Mouse (Mus musculus): ENCODE results near the gene Dnaaf2. TPM values are rescaled to one million over a fixed set of nuclear protein-coding genes. Genes with fewer than 3 reads are reported as not detected.
"Not testable (repeated sequence)": the region's sequence is repeated elsewhere in the genome, so short reads cannot be mapped to it uniquely, and the experiment has no call there.

Gene Dnaaf2
- polyA plus RNA-seq, 1 experiment, result not detected

DNA sequence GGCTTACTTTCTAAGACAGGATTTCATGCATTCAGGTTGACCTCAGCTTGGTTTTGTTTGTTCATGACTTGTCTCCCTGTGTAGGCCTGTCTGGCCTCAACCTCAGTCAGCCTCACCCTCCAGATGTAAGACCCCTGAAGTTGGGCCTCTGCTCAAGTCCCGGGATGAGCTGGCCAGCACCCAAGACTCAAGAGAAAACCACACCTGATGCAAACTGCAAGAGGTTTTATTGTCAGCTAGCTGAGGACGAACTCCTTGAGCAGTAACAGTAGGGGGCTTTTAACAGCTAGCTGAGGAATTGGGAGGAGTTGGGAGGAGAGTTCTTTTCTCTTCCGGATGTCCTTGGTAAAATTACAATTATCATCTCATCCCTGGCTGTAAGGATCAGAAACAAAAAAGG, 20.7 kb downstream of the Dnaaf2 start:
- Histone ChIP-seq H3K4me3 (ENCODE audit: insufficient read depth, low read depth, low read length) (no peak overlapping the region), H3K27ac (ENCODE audit: insufficient read depth, low read depth, low read length) (no peak overlapping the region), H3K4me1 (ENCODE audit: control insufficient read depth, insufficient read depth, low read length) (no peaks in the 10 kb centered on the region)
- no peak for TF ChIP-seq CTCF (IDR thresholded peaks at IDR 0.05; ENCODE audit: insufficient read depth, low read depth, low read length)
- no peak for TF ChIP-seq POLR2A (IDR thresholded peaks at IDR 0.05; ENCODE audit: insufficient read depth, low read depth, low read length)
- WGBS, result 31% methylated on average over 3 of the region's 3 CpGs

- H3K4me1 ChIP-seq (ENCODE audit: control insufficient read depth, insufficient read depth, low read length), result no peaks in the 10 kb centered on the region
- no peak for TF ChIP-seq POLR2A (IDR thresholded peaks at IDR 0.05; ENCODE audit: insufficient read depth, low read depth, low read length)
- TF ChIP-seq CTCF (IDR thresholded peaks at IDR 0.05; ENCODE audit: insufficient read depth, low read depth, low read length), result no peak
- H3K27ac ChIP-seq (ENCODE audit: insufficient read depth, low read depth, low read length), result no peak overlapping the region
- H3K4me3 ChIP-seq (ENCODE audit: insufficient read depth, low read depth, low read length), result no peak overlapping the region
- WGBS, result 94% methylated on average over 3 of the region's 3 CpGs
Observed at GRCm38 (mm10) chr12:69175975-69176374, 22.3 kb downstream of the Dnaaf2 start.

DNA sequence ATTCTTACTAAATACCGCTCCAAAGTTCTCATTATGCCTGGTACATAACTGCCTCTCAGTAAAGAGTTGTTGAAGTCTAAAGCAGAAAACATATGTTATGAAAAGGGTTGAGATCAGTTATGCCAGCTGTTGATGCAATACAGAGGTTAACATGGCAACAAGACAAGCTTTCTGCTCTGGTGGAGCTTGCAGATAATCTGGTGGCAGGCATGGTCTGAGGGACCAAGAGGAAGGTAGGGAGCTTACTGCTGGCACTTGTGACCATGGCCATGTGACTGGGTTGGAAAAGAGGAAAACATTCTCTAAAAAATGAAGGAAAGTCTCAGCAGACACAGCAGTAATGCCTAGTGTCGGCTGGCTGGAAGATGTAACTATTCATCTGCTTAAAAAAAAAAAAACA, 26.9 kb downstream of the Dnaaf2 start:
- H3K4me1 ChIP-seq (ENCODE audit: control insufficient read depth, insufficient read depth, low read length), result peaks cover 3% of the 10 kb centered on the region
- WGBS, result 93% methylated on average over 2 of the region's 2 CpGs
- no peak overlapping the region for H3K4me3 ChIP-seq (ENCODE audit: insufficient read depth, low read depth, low read length)
- TF ChIP-seq CTCF (IDR thresholded peaks at IDR 0.05; ENCODE audit: insufficient read depth, low read depth, low read length) (no peak), POLR2A (IDR thresholded peaks at IDR 0.05; ENCODE audit: insufficient read depth, low read depth, low read length) (no peak)
- no peak overlapping the region for H3K27ac ChIP-seq (ENCODE audit: insufficient read depth, low read depth, low read length)

GRCm38 (mm10) chr12:69168461-69169106, 29.6 kb downstream of the Dnaaf2 start, which contains the start of gene Lrr1:
Lrr1 (plus strand) TSS chr12:69168814.
- H3K27ac ChIP-seq (ENCODE audit: insufficient read depth, low read depth, low read length), result peak within 1 kb of the TSS; percentile 89
- WGBS, result under 1% methylated on average over 40 of the region's 40 CpGs
- peak within 1 kb of the TSS; percentile 69 for H3K4me3 ChIP-seq (ENCODE audit: insufficient read depth, low read depth, low read length)
- no peak for TF ChIP-seq POLR2A (IDR thresholded peaks at IDR 0.05; ENCODE audit: insufficient read depth, low read depth, low read length)
- no peak for TF ChIP-seq CTCF (IDR thresholded peaks at IDR 0.05; ENCODE audit: insufficient read depth, low read depth, low read length)
- H3K4me1 ChIP-seq (ENCODE audit: control insufficient read depth, insufficient read depth, low read length), result peaks cover 3% of the 10 kb centered on the region

- H3K4me1 ChIP-seq (ENCODE audit: control insufficient read depth, insufficient read depth, low read length), result peaks cover 3% of the 10 kb centered on the region
- H3K4me3 ChIP-seq (ENCODE audit: insufficient read depth, low read depth, low read length), result peak overlapping the region; percentile 69
- TF ChIP-seq POLR2A (IDR thresholded peaks at IDR 0.05; ENCODE audit: insufficient read depth, low read depth, low read length) (no peak), CTCF (IDR thresholded peaks at IDR 0.05; ENCODE audit: insufficient read depth, low read depth, low read length) (no peak)
- WGBS, result 8% methylated on average over 18 of the region's 18 CpGs
- no peak overlapping the region for H3K27ac ChIP-seq (ENCODE audit: insufficient read depth, low read depth, low read length)
Observed at GRCm38 (mm10) chr12:69167656-69168460, 30.4 kb downstream of the Dnaaf2 start.

GRCm38 (mm10) chr12:69166861-69167581, 31.2 kb downstream of the Dnaaf2 start:
- H3K27ac ChIP-seq (ENCODE audit: insufficient read depth, low read depth, low read length); H3K4me3 ChIP-seq (ENCODE audit: insufficient read depth, low read depth, low read length); H3K4me1 ChIP-seq (ENCODE audit: control insufficient read depth, insufficient read depth, low read length): not testable (repeated sequence)
- WGBS, result 75% methylated on average over 8 of the region's 8 CpGs

DNA sequence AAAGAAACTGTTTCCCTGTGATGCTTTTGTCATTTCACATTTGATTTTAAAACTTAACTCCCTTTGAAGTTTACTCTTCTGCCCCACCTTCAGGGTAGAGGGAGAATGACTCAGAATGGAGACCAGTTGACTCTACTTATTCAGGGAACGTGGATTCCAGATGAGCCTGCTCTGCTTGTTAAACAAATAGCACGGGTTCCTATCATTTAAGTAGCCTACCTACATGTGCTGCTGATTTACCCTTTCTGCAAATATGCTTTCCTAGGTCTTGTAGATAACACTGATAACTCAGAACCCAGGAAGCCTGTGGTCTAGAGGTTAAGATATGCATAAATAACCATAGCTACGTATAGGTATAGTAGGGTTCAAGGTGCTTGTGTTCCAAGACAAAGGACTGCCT, 33.3 kb downstream of the Dnaaf2 start:
- WGBS, result 61% methylated on average over 3 of the region's 3 CpGs
- TF ChIP-seq CTCF (IDR thresholded peaks at IDR 0.05; ENCODE audit: insufficient read depth, low read depth, low read length), result no peak
- no peak for TF ChIP-seq POLR2A (IDR thresholded peaks at IDR 0.05; ENCODE audit: insufficient read depth, low read depth, low read length)

GRCm38 (mm10) chr12:69163586-69163985, 34.6 kb downstream of the Dnaaf2 start:
- H3K4me3 ChIP-seq (ENCODE audit: insufficient read depth, low read depth, low read length); H3K27ac ChIP-seq (ENCODE audit: insufficient read depth, low read depth, low read length); H3K4me1 ChIP-seq (ENCODE audit: control insufficient read depth, insufficient read depth, low read length): not testable (repeated sequence)
- 82% methylated on average over 4 of the region's 4 CpGs for WGBS

More for the DNA sequence above, 33.3 kb downstream of the Dnaaf2 start:
- Histone ChIP-seq H3K27ac (ENCODE audit: insufficient read depth, low read depth, low read length) (no peak overlapping the region), H3K4me3 (ENCODE audit: insufficient read depth, low read depth, low read length) (no peak overlapping the region), H3K4me1 (ENCODE audit: control insufficient read depth, insufficient read depth, low read length) (peaks cover 3% of the 10 kb centered on the region)

DNA sequence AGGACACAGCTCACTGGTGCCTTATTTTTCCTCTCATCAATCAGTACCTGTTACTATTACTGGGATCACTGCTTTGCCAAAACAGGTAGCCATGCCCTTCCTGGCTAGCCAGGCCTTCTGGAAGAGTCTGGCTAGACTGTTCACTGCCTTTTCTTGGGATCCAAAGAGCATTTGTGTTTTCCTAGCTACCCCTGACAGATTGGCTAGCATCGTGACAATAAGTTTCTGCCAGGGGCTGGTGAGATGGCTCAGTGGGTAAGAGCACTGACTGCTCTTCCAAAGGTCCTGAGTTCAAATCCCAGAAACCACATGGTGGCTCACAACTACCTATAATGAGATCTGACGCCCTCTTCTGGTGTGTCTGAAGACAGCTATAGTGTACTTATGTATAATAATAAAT, 37.6 kb downstream of the Dnaaf2 start:
- not testable (repeated sequence) for H3K27ac ChIP-seq (ENCODE audit: insufficient read depth, low read depth, low read length); H3K4me1 ChIP-seq (ENCODE audit: control insufficient read depth, insufficient read depth, low read length); H3K4me3 ChIP-seq (ENCODE audit: insufficient read depth, low read depth, low read length)
- 77% methylated on average over 2 of the region's 2 CpGs for WGBS

All from olfactory bulb, adult 2 months (tissue).